Mouse (Mus musculus): ENCODE data around the gene Pprc1. TPM values are rescaled to one million over a fixed set of nuclear protein-coding genes. Genes with fewer than 3 reads are reported as not detected.

The Pprc1 gene
- polyA plus RNA-seq, 1 experiment from 2014 or later, result 54.4 TPM

DNA sequence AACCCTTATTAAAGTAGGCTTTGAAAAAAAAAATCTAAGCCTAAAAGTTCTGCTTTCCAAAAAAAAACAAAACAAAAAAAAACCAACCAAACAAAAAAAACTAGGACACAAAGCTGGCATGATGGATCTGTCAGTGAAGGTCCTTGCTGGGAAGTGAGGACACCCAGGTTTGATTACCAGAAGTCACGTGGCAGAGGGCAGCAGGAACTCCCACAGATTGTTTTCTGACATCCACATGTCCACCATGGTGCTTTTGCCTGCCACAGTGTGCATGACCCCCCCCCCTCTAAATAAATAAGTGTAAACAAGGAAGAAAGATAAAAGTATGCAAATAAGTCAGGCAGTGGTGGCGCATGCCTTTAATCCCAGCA, 59.5 kb downstream of the Pprc1 start:
- no peaks in the 10 kb centered on the region for H3K36me3 ChIP-seq (ENCODE audit: control insufficient read depth, insufficient read depth, low read length)
- no peak overlapping the region for H3K9ac ChIP-seq (ENCODE audit: low read depth, low read length)
- no peak overlapping the region for H3K4me3 ChIP-seq (ENCODE audit: low read length)
- ATAC-seq (ENCODE audit: low FRiP score, low TSS enrichment), result no peak
- H3K4me2 ChIP-seq (replicated peaks; ENCODE audit: low read depth, low read length), result no peak overlapping the region
- H3K4me1 ChIP-seq (ENCODE audit: control insufficient read depth, insufficient read depth, low read length), result no peaks in the 10 kb centered on the region
- WGBS, result 74% methylated on average over 2 of the region's 2 CpGs
- no peak overlapping the region for H3K27ac ChIP-seq (ENCODE audit: low read depth, low read length)
- no peaks in the 10 kb centered on the region for H3K9me3 ChIP-seq (ENCODE audit: control insufficient read depth, low read length)
- no peaks in the 10 kb centered on the region for H3K27me3 ChIP-seq (ENCODE audit: control insufficient read depth, insufficient read depth, low read length)

DNA sequence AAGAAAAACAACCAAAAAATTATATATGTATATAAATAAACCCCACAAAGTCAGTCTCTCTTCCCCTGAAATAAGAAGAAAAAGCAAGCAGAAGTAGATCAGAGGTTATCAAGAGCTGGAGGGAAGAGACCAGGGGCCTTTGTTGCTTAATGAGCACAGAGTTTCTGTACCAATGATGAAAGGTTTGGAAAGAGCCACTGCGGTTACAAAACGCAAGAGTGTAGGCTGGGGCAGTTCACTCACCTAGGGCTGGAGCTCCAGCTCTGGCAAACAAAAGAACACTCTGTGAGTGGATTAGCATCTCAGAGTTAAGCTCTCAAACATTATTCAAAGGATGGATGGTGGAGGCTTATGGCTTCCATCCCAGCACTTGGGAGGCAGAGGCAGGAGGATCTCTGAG, 65.5 kb downstream of the Pprc1 start:
- ATAC-seq (ENCODE audit: low FRiP score, low TSS enrichment), result no peak
- WGBS, result 73% methylated on average over 2 of the region's 2 CpGs

DNA sequence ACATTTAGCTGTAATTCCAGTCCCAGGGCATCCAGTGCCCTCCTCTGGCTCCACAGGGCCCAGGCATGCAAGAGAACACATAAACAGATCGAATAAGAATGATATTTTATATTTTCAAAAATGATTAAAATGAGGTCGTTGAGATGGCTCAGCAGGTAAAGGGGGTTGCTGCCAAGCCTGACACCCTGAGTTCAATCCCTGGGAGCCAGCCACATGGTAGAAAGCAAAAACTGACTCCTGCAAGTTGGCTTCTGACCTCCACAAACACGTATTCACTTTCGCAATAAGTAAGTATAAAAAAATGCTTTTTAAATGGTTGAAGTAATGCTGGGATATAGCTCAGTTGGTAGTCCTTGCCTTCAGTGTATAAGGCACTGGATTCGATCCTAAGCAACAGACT, 66.1 kb downstream of the Pprc1 start:
- Histone ChIP-seq H3K27ac (ENCODE audit: low read depth, low read length) (no peak overlapping the region), H3K4me3 (ENCODE audit: low read length) (no peak overlapping the region), H3K9ac (ENCODE audit: low read depth, low read length) (no peak overlapping the region), H3K36me3 (ENCODE audit: control insufficient read depth, insufficient read depth, low read length) (no peaks in the 10 kb centered on the region), H3K4me1 (ENCODE audit: control insufficient read depth, insufficient read depth, low read length) (no peaks in the 10 kb centered on the region), H3K27me3 (ENCODE audit: control insufficient read depth, insufficient read depth, low read length) (no peaks in the 10 kb centered on the region), H3K4me2 (replicated peaks; ENCODE audit: low read depth, low read length) (no peak overlapping the region), H3K9me3 (ENCODE audit: control insufficient read depth, low read length) (no peaks in the 10 kb centered on the region)
- WGBS, result 82% methylated on average over 5 of the region's 5 CpGs
- ATAC-seq (ENCODE audit: low FRiP score, low TSS enrichment), result no peak

More for the DNA sequence above, 65.5 kb downstream of the Pprc1 start:
- H3K9me3 ChIP-seq (ENCODE audit: control insufficient read depth, low read length), result no peaks in the 10 kb centered on the region
- H3K4me2 ChIP-seq (replicated peaks; ENCODE audit: low read depth, low read length), result no peak overlapping the region
- no peak overlapping the region for H3K4me3 ChIP-seq (ENCODE audit: low read length)
- no peak overlapping the region for H3K27ac ChIP-seq (ENCODE audit: low read depth, low read length)
- no peaks in the 10 kb centered on the region for H3K4me1 ChIP-seq (ENCODE audit: control insufficient read depth, insufficient read depth, low read length)
- H3K9ac ChIP-seq (ENCODE audit: low read depth, low read length), result no peak overlapping the region
- H3K27me3 ChIP-seq (ENCODE audit: control insufficient read depth, insufficient read depth, low read length), result no peaks in the 10 kb centered on the region
- no peaks in the 10 kb centered on the region for H3K36me3 ChIP-seq (ENCODE audit: control insufficient read depth, insufficient read depth, low read length)

DNA sequence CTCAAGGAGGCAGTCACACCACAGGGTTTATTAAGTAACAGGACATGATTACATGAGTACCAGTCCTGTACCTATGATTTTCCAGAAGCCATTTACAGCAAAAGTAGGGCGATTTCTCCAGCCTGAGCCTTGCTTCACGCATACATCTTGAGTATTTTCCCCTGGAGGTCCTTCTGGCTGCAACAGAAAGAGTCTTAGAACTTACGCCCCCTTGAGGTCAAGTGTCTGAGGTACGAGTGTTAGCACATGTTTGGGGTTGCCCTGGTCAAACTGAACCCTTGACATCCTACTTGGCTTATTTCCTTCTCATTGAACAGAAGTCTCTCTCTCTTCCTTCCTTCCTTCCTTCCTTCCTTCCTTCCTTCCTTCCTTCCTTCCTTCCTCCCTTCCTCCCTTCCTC, 69.9 kb downstream of the Pprc1 start:
- Histone ChIP-seq H3K4me1 (ENCODE audit: control insufficient read depth, insufficient read depth, low read length) (no peaks in the 10 kb centered on the region), H3K4me3 (ENCODE audit: low read length) (no peak overlapping the region), H3K9me3 (ENCODE audit: control insufficient read depth, low read length) (no peaks in the 10 kb centered on the region), H3K36me3 (ENCODE audit: control insufficient read depth, insufficient read depth, low read length) (no peaks in the 10 kb centered on the region), H3K27ac (ENCODE audit: low read depth, low read length) (no peak overlapping the region), H3K9ac (ENCODE audit: low read depth, low read length) (no peak overlapping the region), H3K4me2 (replicated peaks; ENCODE audit: low read depth, low read length) (no peak overlapping the region), H3K27me3 (ENCODE audit: control insufficient read depth, insufficient read depth, low read length) (no peaks in the 10 kb centered on the region)
- ATAC-seq (ENCODE audit: low FRiP score, low TSS enrichment), result no peak
- 56% methylated on average over 4 of the region's 4 CpGs for WGBS

DNA sequence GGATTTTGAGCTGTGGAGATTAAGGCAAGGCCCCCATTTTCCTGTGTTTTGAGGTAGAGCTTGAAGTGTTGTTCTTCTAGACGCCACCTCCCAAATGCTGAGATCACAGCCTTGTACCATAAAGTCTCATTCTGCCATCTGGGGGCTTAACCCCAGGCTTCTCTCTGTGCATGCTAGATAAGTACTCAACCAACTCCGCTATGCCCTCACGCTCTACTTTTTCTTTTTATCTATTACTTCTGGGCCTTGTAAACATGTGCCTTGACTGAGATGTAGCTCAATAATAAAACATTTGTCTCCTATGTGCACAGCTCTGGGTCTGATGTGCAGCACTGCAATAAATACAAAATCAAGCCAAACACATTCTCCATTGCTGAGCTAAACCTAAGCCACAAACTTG, 74.8 kb downstream of the Pprc1 start:
- ATAC-seq (ENCODE audit: low FRiP score, low TSS enrichment), result no peak
- Histone ChIP-seq H3K4me1 (ENCODE audit: control insufficient read depth, insufficient read depth, low read length) (no peaks in the 10 kb centered on the region), H3K4me2 (replicated peaks; ENCODE audit: low read depth, low read length) (no peak overlapping the region), H3K9me3 (ENCODE audit: control insufficient read depth, low read length) (no peaks in the 10 kb centered on the region), H3K4me3 (ENCODE audit: low read length) (no peak overlapping the region), H3K36me3 (ENCODE audit: control insufficient read depth, insufficient read depth, low read length) (no peaks in the 10 kb centered on the region), H3K27me3 (ENCODE audit: control insufficient read depth, insufficient read depth, low read length) (no peaks in the 10 kb centered on the region), H3K9ac (ENCODE audit: low read depth, low read length) (no peak overlapping the region), H3K27ac (ENCODE audit: low read depth, low read length) (no peak overlapping the region)
- 92% methylated on average over 3 of the region's 3 CpGs for WGBS

DNA sequence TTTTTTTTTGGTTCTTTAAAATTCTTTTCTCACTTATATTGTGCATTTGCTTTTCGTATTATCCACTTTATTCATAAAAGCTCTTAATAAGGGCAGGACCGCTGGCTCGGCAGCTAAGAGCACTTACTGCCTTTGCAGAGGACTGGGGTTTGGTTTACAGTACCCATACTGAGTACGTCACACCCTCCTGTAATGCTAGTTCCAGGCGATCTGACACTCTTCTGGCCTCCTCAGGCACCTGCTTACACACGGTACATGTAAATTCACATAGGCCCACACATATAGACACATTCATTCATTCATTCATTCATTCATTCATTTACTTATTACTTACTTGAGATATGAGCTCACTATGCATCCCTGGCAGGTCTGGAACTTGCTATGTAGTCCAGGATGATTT, 76.2 kb downstream of the Pprc1 start:
- Histone ChIP-seq H3K27me3 (ENCODE audit: control insufficient read depth, insufficient read depth, low read length) (no peaks in the 10 kb centered on the region), H3K9me3 (ENCODE audit: control insufficient read depth, low read length) (no peaks in the 10 kb centered on the region), H3K4me3 (ENCODE audit: low read length) (no peak overlapping the region), H3K4me1 (ENCODE audit: control insufficient read depth, insufficient read depth, low read length) (no peaks in the 10 kb centered on the region), H3K4me2 (replicated peaks; ENCODE audit: low read depth, low read length) (no peak overlapping the region), H3K27ac (ENCODE audit: low read depth, low read length) (no peak overlapping the region), H3K36me3 (ENCODE audit: control insufficient read depth, insufficient read depth, low read length) (no peaks in the 10 kb centered on the region), H3K9ac (ENCODE audit: low read depth, low read length) (no peak overlapping the region)
- ATAC-seq (ENCODE audit: low FRiP score, low TSS enrichment), result no peak
- WGBS, result 74% methylated on average over 6 of the region's 6 CpGs

Other genes starting within 250 kb of the Pprc1 start
- gene Kcnip2, start 228.8 kb upstream of the Pprc1 start, polyA plus RNA-seq (2014; fragmentation: Nextera tagmentation; extraction: Ambion mirVana), result 1.4 and 2.0 TPM in 2 replicates
- gene Armh3, start 46.4 kb upstream of the Pprc1 start, polyA plus RNA-seq (2014; fragmentation: Nextera tagmentation; extraction: Ambion mirVana), result 9.0 and 17.0 TPM in 2 replicates
- 2.8 and 4.2 TPM in 2 replicates for gene Hps6, start 41.4 kb upstream of the Pprc1 start, polyA plus RNA-seq (2014; fragmentation: Nextera tagmentation; extraction: Ambion mirVana)
- gene Ldb1, start 328 bp downstream of the Pprc1 start, polyA plus RNA-seq (2014; fragmentation: Nextera tagmentation; extraction: Ambion mirVana), result 79.6 and 97.2 TPM in 2 replicates
- gene Nolc1, start 31.0 kb downstream of the Pprc1 start, polyA plus RNA-seq (2014; fragmentation: Nextera tagmentation; extraction: Ambion mirVana), result 80.6 and 114 TPM in 2 replicates
- not detected in 2 replicates for gene Elovl3, start 87.0 kb downstream of the Pprc1 start, polyA plus RNA-seq (2014; fragmentation: Nextera tagmentation; extraction: Ambion mirVana)
- not detected in 2 replicates for gene Pitx3, start 103.4 kb downstream of the Pprc1 start, polyA plus RNA-seq (2014; fragmentation: Nextera tagmentation; extraction: Ambion mirVana)
- 29.0 and 50.3 TPM in 2 replicates for gene Gbf1, start 107.6 kb downstream of the Pprc1 start, polyA plus RNA-seq (2014; fragmentation: Nextera tagmentation; extraction: Ambion mirVana)